Mouse (Mus musculus) intestine, embryonic 16.5 days (tissue): ENCODE data around the gene Wfdc6b. TPM values are rescaled to one million over a fixed set of nuclear protein-coding genes. Genes with fewer than 3 reads are reported as not detected.

Source experiments
- ATAC-seq: fragments of 200-750 bp; cut with Nextera tagmentation; 2 replicates; pipeline ENCODE4 v1.8.0; 2017; ENCODE audit warnings: moderate TSS enrichment, moderate library complexity
- H3K27ac ChIP-seq: fragments of 300-500 bp; sonication (generic); 2 replicates; pipeline ENCODE4 v1.5.1; 2014; ENCODE audit warnings: mild to moderate bottlenecking, low read length
- H3K27me3 ChIP-seq: fragments of 300-500 bp; sonication (generic); replicated peaks from 2 replicates; pipeline ENCODE4 v1.6.1; 2014; ENCODE audit warnings: low read length, control low read depth, mixed read lengths; ENCODE audit not compliant: control insufficient read depth, insufficient read depth
- H3K36me3 ChIP-seq: fragments of 300-500 bp; sonication (generic); 2 replicates; pipeline ENCODE4 v1.6.1; 2014; ENCODE audit warnings: low read length, control low read depth; ENCODE audit not compliant: control insufficient read depth, insufficient read depth
- H3K4me1 ChIP-seq: fragments of 300-500 bp; sonication (generic); 2 replicates; pipeline ENCODE4 v1.6.1; 2014; ENCODE audit warnings: low read length, control low read depth, mixed read lengths; ENCODE audit not compliant: control insufficient read depth, insufficient read depth
- H3K4me2 ChIP-seq: fragments of 300-500 bp; sonication (generic); 2 replicates; pipeline ENCODE4 v1.6.1; 2014; ENCODE audit warnings: low read depth, low read length, control low read depth
- H3K4me3 ChIP-seq: fragments of 300-500 bp; sonication (generic); 2 replicates; pipeline ENCODE4 v1.5.1; 2014; ENCODE audit warnings: mild to moderate bottlenecking, low read length
- H3K9ac ChIP-seq: fragments of 300-500 bp; sonication (generic); 2 replicates; pipeline ENCODE4 v1.6.1; 2014; ENCODE audit warnings: low read depth, low read length
- H3K9me3 ChIP-seq: fragments of 300-500 bp; sonication (generic); 2 replicates; pipeline ENCODE4 v1.6.1; 2016; ENCODE audit warnings: low read length, control low read depth; ENCODE audit not compliant: control insufficient read depth
- WGBS: fragments of 180-500 bp; shearing (Covaris S2); extraction: QIAGEN DNeasy Blood & Tissue Kit; methylation state at CpG from one replicate; pipeline ENCODE4 v1.1.7; 2014; 5-methylcytosine and 5-hydroxymethylcytosine counted together
- polyA plus RNA-seq: library from polyadenylated mRNA; unstranded; fragments of >200 nt; fragmentation: Nextera tagmentation; extraction: Ambion mirVana; gene quantifications from 2 replicates; pipeline ENCODE4 v1.2.1, GENCODE M21; 2015

The Wfdc6b gene
- polyA plus RNA-seq, 1 experiment from 2014 or later: not detected

DNA sequence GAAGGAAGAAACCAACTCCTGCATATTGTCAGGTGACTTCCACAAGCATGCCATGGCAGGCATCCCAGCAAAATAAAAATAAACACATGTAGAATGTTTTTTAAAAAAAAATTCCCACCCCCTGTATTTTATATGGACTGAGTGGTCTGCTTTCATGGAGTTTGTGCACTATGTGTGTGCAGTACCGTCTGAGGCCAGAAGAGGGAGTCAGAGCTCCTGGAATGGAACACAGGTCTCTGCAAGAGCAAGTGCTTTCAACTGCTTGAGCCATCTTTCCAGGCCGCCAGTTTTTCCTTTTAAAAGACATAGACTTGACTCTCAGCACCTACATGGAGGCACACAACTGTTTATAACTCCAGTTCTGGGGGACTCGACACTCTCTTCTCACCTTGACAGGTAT is 9.8 kb upstream of the Wfdc6b start:
- Histone ChIP-seq H3K4me1 (no peaks in the 10 kb centered on the region), H3K4me2 (no peak overlapping the region), H3K9me3 (peaks cover 3% of the 10 kb centered on the region; the same call in 1 of the 2 replicates), H3K36me3 (no peaks in the 10 kb centered on the region), H3K27ac (no peak overlapping the region), H3K9ac (no peak overlapping the region), H3K27me3 (no peaks in the 10 kb centered on the region), H3K4me3 (no peak overlapping the region)
- 93% methylated on average over 3 of the region's 3 CpGs for WGBS
- ATAC-seq: no peak

GRCm38 (mm10) chr2:164604411-164604810 is 8.9 kb upstream of the Wfdc6b start:
- Histone ChIP-seq H3K4me2 (no peak overlapping the region), H3K4me1 (no peaks in the 10 kb centered on the region), H3K9me3 (peaks cover 3% of the 10 kb centered on the region; the same call in 1 of the 2 replicates), H3K27ac (no peak overlapping the region), H3K27me3 (no peaks in the 10 kb centered on the region), H3K36me3 (no peaks in the 10 kb centered on the region), H3K9ac (no peak overlapping the region), H3K4me3 (no peak overlapping the region)
- 88% methylated on average over 8 of the region's 8 CpGs for WGBS
- ATAC-seq: no peak

GRCm38 (mm10) chr2:164608781-164609180 is 4.5 kb upstream of the Wfdc6b start:
- no peak overlapping the region for H3K9ac ChIP-seq
- no peaks in the 10 kb centered on the region for H3K36me3 ChIP-seq
- ATAC-seq: no peak
- no peak overlapping the region for H3K4me2 ChIP-seq
- no peaks in the 10 kb centered on the region for H3K4me1 ChIP-seq
- H3K4me3 ChIP-seq: no peak overlapping the region
- H3K9me3 ChIP-seq: no peaks in the 10 kb centered on the region
- no peak overlapping the region for H3K27ac ChIP-seq
- H3K27me3 ChIP-seq: no peaks in the 10 kb centered on the region
- WGBS: 76% methylated on average over 6 of the region's 6 CpGs

DNA sequence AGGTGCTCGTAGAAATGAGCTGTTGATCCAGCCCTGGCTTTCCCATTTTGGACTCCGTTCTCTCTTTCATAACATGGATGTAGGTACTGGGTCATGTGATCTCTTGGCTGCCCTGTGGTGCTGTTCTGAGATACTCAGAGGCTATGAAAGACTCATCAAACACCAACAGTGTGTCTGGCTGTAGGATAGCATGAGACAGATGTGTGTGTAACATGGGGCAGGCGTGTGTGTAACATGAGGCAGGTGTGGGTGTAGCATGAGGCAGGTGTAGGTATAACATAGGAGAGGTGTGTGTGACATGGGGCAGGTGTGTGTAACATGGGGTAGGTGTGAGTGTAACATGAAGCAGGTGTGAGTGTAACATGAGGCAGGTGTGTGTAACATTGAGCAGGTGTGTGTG is 2.1 kb downstream of the Wfdc6b start:
- no peaks in the 10 kb centered on the region for H3K9me3 ChIP-seq
- H3K4me3 ChIP-seq: no peak overlapping the region
- no peak overlapping the region for H3K9ac ChIP-seq
- no peaks in the 10 kb centered on the region for H3K36me3 ChIP-seq
- H3K4me2 ChIP-seq: no peak overlapping the region
- WGBS: 90% methylated on average over 3 of the region's 3 CpGs
- ATAC-seq: no peak
- no peaks in the 10 kb centered on the region for H3K4me1 ChIP-seq
- H3K27me3 ChIP-seq: no peaks in the 10 kb centered on the region
- H3K27ac ChIP-seq: no peak overlapping the region

DNA sequence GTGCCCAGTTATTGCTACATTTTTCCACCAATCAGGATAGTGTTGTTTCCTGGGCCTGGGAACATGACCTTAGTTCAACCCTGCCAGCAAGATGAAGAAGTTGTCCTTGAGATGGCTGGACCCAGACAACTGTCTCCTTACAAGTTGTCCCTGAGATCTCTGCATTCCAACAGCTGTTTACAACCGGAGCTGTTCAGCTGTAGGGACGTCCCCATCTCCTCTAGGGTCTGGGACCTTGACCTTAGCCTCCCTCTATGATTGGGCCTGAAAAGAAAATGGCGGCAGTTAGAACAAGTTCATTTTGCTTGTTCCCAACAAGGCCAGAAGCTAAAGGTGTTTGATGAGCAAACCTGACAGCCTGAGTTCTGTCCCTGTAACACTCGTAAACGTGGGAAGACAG is 5.7 kb downstream of the Wfdc6b start:
- no peaks in the 10 kb centered on the region for H3K27me3 ChIP-seq
- no peaks in the 10 kb centered on the region for H3K9me3 ChIP-seq
- no peak overlapping the region for H3K4me2 ChIP-seq
- no peak overlapping the region for H3K9ac ChIP-seq
- ATAC-seq: no peak
- no peaks in the 10 kb centered on the region for H3K4me1 ChIP-seq
- H3K4me3 ChIP-seq: no peak overlapping the region
- 68% methylated on average over 5 of the region's 5 CpGs for WGBS
- H3K27ac ChIP-seq: no peak overlapping the region
- no peaks in the 10 kb centered on the region for H3K36me3 ChIP-seq

DNA sequence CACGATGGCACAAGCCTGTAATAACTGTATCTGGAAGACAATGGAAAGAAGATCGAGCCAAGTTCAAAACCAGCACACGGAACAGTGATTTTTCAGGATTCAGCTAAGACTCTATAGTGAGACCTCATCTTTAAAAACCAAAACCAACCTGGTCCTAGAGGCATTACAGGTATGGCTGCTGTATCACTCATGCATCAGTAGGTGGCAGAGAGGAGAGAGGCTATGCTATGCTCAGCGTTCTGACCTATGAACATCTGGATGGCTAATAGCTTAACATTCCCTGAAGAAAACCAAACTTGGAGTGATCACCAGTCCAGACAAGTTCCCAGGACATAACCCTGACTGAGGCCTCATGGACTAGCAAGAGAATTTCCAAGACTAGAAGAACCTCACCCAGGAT is 8.5 kb downstream of the Wfdc6b start:
- 84% methylated on average over 4 of the region's 4 CpGs for WGBS
- H3K9ac ChIP-seq: no peak overlapping the region
- no peak for ATAC-seq
- H3K4me3 ChIP-seq: no peak overlapping the region
- H3K27me3 ChIP-seq: no peaks in the 10 kb centered on the region
- H3K36me3 ChIP-seq: no peaks in the 10 kb centered on the region
- H3K4me1 ChIP-seq: no peaks in the 10 kb centered on the region
- H3K27ac ChIP-seq: no peak overlapping the region
- no peak overlapping the region for H3K4me2 ChIP-seq
- no peaks in the 10 kb centered on the region for H3K9me3 ChIP-seq

GRCm38 (mm10) chr2:164635266-164635665 is 21.9 kb downstream of the Wfdc6b start:
- H3K4me3 ChIP-seq: no peak overlapping the region
- no peaks in the 10 kb centered on the region for H3K36me3 ChIP-seq
- WGBS: 78% methylated on average over 9 of the region's 9 CpGs

GRCm38 (mm10) chr2:164638696-164639095 is 25.4 kb downstream of the Wfdc6b start, which contains the start of gene Wfdc16:
Gene Wfdc16 (minus strand): TSS chr2:164638796.
- Histone ChIP-seq H3K27me3 (no peaks in the 10 kb centered on the region), H3K36me3 (no peaks in the 10 kb centered on the region), H3K9ac (no peak within 1 kb of the TSS), H3K27ac (no peak within 1 kb of the TSS), H3K9me3 (no peaks in the 10 kb centered on the region), H3K4me1 (no peaks in the 10 kb centered on the region), H3K4me3 (no peak within 1 kb of the TSS), H3K4me2 (no peak within 1 kb of the TSS)
- ATAC-seq: no peak
- 81% methylated on average over 3 of the region's 3 CpGs for WGBS

More at GRCm38 (mm10) chr2:164635266-164635665, 21.9 kb downstream of the Wfdc6b start:
- no peak overlapping the region for H3K9ac ChIP-seq
- no peak overlapping the region for H3K4me2 ChIP-seq
- H3K9me3 ChIP-seq: no peaks in the 10 kb centered on the region
- no peaks in the 10 kb centered on the region for H3K4me1 ChIP-seq
- no peaks in the 10 kb centered on the region for H3K27me3 ChIP-seq
- H3K27ac ChIP-seq: no peak overlapping the region
- no peak for ATAC-seq

DNA sequence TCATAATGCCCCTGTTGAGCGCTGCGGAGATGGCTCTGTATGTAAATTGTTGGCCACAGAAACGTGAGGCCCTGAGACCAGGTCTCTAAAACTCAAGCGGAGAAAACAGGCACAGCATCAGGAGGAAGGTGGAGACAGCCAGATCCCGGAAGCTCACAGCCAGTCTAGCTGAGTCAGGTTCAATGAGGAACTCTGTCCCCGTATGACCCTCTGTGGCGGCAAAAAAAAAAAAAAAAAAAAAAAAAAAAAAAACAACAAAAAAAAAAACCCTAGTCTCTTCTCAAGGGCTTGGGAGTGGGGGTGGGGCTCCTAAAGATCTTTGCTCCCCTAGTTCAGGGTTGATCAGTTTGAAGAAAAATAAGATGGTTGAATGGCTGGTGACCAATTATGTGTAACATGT is 27.8 kb downstream of the Wfdc6b start:
- no peak overlapping the region for H3K27ac ChIP-seq

DNA sequence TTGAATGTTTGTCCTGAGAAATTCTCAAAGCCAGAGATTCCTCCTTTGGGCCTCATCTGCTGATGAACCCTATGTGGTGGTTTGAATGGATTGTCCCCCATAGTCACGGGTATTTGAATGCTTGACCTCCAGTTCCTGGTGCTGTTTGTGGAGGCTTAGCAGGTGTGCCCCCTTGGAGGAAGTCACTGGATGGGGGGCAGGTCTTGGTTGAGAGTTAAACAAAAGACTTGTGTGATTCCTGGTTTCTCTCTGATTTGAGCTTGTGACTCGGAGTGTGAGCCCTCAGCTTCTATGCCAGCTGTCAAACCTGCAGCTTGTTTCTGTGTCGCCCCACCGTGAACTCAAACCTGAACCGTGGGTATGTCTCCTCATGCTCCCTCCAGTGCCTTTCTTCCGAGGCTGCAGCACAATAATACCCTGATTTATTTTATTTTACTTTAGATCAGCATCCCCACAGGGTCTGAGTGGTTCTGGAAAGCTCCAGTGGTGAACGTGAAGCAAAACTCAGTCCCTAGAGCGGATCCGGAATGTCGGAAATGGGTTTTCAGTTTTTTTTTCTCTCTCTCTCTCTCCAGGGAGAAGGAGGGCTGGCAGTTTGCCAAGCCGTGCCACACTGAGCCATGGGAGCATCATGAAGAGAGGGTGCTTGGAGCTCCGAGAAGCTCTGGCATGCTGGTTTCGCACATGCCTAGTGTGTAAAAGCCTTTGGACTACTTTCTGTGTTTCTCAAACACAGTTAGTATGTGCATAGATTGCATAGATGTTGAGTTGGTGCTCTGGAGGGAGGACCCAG is 28.8 kb downstream of the Wfdc6b start:
- H3K27me3 ChIP-seq: no peaks in the 10 kb centered on the region
- no peak overlapping the region for H3K4me2 ChIP-seq
- no peaks in the 10 kb centered on the region for H3K36me3 ChIP-seq
- H3K4me3 ChIP-seq: no peak overlapping the region
- H3K27ac ChIP-seq: no peak overlapping the region
- no peaks in the 10 kb centered on the region for H3K4me1 ChIP-seq
- no peak overlapping the region for H3K9ac ChIP-seq
- no peaks in the 10 kb centered on the region for H3K9me3 ChIP-seq
- no peak for ATAC-seq
- 78% methylated on average over 13 of the region's 13 CpGs for whole genome bisulfite sequencing

More for the DNA sequence above, 27.8 kb downstream of the Wfdc6b start:
- Histone ChIP-seq H3K4me2 (no peak overlapping the region), H3K4me3 (no peak overlapping the region), H3K9ac (no peak overlapping the region), H3K4me1 (no peaks in the 10 kb centered on the region), H3K27me3 (no peaks in the 10 kb centered on the region), H3K9me3 (no peaks in the 10 kb centered on the region), H3K36me3 (no peaks in the 10 kb centered on the region)
- WGBS: 62% methylated on average over 7 of the region's 7 CpGs
- no peak for ATAC-seq
